Mouse (Mus musculus) leukemia stem cell, adult 10-12 weeks (primary cell): ENCODE results near the gene Lyst. TPM values are rescaled to one million over a fixed set of nuclear protein-coding genes. Genes with fewer than 3 reads are reported as not detected.

Experiments used
- polyA plus RNA-seq: library from polyadenylated mRNA; stranded (reverse); fragments of >175 nt; gene quantifications from 2 replicates; pipeline ENCODE4 v1.2.3, GENCODE M21; 2012; ENCODE audit warnings: low replicate concordance

Gene Lyst
- polyA plus RNA-seq: 0.64 and 1.9 TPM in 2 replicates

GRCm38 (mm10) chr13:13590048-13591011, at the start of gene Lyst:
Gene Lyst, plus strand, starts transcription at chr13:13590397.

GRCm38 (mm10) chr13:13783894-13784419, 193.8 kb downstream of the Lyst start, which contains the start of gene Gng4:
Gene Gng4, plus strand, starts transcription at chr13:13784059.

Other genes starting within 250 kb of the Lyst start
- gene Gpr137b, start 196.4 kb upstream of the Lyst start, polyA plus RNA-seq: 0.88 and 1.7 TPM in 2 replicates
- gene Nid1, start 152.8 kb upstream of the Lyst start, polyA plus RNA-seq: 2.5 and 4.8 TPM in 2 replicates
- not detected in 2 replicates for gene Gng4, start 193.7 kb downstream of the Lyst start, polyA plus RNA-seq